Mouse (Mus musculus) lung, adult 2 months (tissue): ENCODE data around the gene Ncoa1.

Source experiments
- CTCF ChIP-seq: fragments of 200-500 bp; IDR thresholded peaks from 2 replicates; pipeline ENCODE4 v1.5.1; 2011; ENCODE audit warnings: mild to moderate bottlenecking, low read length, control low read depth; ENCODE audit not compliant: insufficient read depth
- POLR2A ChIP-seq: fragments of 200-500 bp; IDR thresholded peaks from 2 replicates; pipeline ENCODE4 v1.6.1; 2011; ENCODE audit warnings: low read depth, mild to moderate bottlenecking, control low read depth, low read length, borderline replicate concordance; ENCODE audit errors: extremely low read depth

DNA sequence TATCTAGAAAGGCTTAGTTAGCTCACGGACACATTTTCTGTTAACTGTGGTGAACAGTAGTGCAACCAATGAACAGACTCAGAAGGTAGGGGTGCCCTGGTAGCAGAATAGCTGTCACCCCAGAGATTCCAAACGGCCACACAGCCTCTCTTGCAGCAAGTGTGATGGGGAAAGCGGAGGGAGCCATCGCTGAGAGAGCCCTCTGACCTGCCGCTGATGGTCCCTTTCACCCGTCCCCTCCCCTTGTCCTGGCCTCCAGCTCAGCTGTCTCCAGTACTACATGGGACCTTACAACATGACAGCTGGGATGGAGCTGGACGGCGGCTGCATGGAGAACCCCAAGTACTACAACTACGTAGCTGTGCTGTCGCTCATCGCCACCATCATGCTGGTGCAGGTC lies 270.9 kb downstream of the Ncoa1 start:
- TF ChIP-seq POLR2A (no peak), CTCF (no peak)
